Mouse (Mus musculus): ENCODE data around the gene Gm8082. TPM values are rescaled to one million over a fixed set of nuclear protein-coding genes. Genes with fewer than 3 reads are reported as not detected.

The Gm8082 gene
- not detected for polyA plus RNA-seq (2014; fragmentation: Illumina TruSeq; extraction: RNeasy Lipid Tissue Mini Kit (QIAGEN cat#74804); ENCODE audit: low read depth, low replicate concordance)

DNA sequence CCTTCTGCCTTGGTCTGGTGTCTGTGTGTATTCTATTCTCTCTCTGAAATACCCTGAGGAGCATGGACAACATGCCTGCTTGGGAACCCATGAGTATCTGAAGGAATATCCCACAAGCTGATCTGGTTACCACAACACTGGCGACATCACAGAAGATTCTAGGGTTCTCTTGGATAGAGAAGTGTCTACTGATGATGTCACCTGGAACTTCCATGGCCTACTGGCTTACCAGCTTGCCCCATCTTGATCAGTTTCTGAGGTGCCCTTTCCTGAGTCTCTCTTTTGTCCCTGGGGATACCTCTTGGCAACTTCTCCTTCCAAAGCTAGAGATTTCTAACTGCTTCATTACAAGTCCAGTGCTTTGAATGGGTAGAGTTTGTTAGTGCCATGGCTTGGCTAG is at the start of gene Gm8082:
Gm8082 (minus strand) TSS at position 101 of the 400 bp plus-strand sequence.

DNA sequence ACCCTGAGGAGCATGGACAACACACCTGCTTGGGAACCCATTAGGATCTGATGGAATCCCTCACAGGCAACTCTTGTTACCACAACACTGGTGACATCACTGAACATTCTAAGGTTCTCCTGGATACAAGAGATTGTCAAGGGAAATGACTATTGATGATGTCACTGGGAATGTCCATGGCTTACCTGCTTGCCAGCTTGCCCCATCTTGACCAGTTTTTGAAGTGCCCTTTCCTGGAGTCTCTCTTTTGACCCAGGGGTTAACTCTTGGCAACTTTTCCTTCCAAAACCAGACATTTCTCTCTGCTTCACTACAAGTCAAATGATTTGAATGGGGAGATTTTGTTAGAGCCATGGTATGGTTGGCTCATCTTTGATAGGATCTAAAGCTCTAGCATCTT is 22.1 kb upstream of the Gm8082 start, which contains the start of gene Gm10376:
Gm10376 (minus strand) TSS at position 101 of the 400 bp plus-strand sequence.

Other genes starting within 250 kb of the Gm8082 start
- gene Gm3015, start 224.8 kb downstream of the Gm8082 start, polyA plus RNA-seq (2014; fragmentation: Illumina TruSeq; extraction: RNeasy Lipid Tissue Mini Kit (QIAGEN cat#74804); ENCODE audit: low read depth, low replicate concordance): not detected
- not detected for gene Gm10377, start 195.6 kb downstream of the Gm8082 start, polyA plus RNA-seq (2014; fragmentation: Illumina TruSeq; extraction: RNeasy Lipid Tissue Mini Kit (QIAGEN cat#74804); ENCODE audit: low read depth, low replicate concordance)
- not detected for gene Gm21977, start 140.1 kb downstream of the Gm8082 start, polyA plus RNA-seq (2014; fragmentation: Illumina TruSeq; extraction: RNeasy Lipid Tissue Mini Kit (QIAGEN cat#74804); ENCODE audit: low read depth, low replicate concordance)
- not detected for gene Gm10376, start 22.0 kb upstream of the Gm8082 start, polyA plus RNA-seq (2014; fragmentation: Illumina TruSeq; extraction: RNeasy Lipid Tissue Mini Kit (QIAGEN cat#74804); ENCODE audit: low read depth, low replicate concordance)
- not detected for gene Gm8094, start 83.0 kb upstream of the Gm8082 start, polyA plus RNA-seq (2014; fragmentation: Illumina TruSeq; extraction: RNeasy Lipid Tissue Mini Kit (QIAGEN cat#74804); ENCODE audit: low read depth, low replicate concordance)
- gene Gm8104, start 107.0 kb upstream of the Gm8082 start, polyA plus RNA-seq (2014; fragmentation: Illumina TruSeq; extraction: RNeasy Lipid Tissue Mini Kit (QIAGEN cat#74804); ENCODE audit: low read depth, low replicate concordance): not detected
- not detected for gene Gm7233, start 186.2 kb upstream of the Gm8082 start, polyA plus RNA-seq (2014; fragmentation: Illumina TruSeq; extraction: RNeasy Lipid Tissue Mini Kit (QIAGEN cat#74804); ENCODE audit: low read depth, low replicate concordance)
- not detected for gene Gm8122, start 241.7 kb upstream of the Gm8082 start, polyA plus RNA-seq (2014; fragmentation: Illumina TruSeq; extraction: RNeasy Lipid Tissue Mini Kit (QIAGEN cat#74804); ENCODE audit: low read depth, low replicate concordance)